Mouse (Mus musculus): ENCODE results near the gene Gpc6. TPM values are rescaled to one million over a fixed set of nuclear protein-coding genes. Genes with fewer than 3 reads are reported as not detected.

Gpc6 gene
- polyA plus RNA-seq, 1 experiment from 2014 or later, result 66.2 TPM

GRCm38 (mm10) chr14:117807846-117808245 is 882.7 kb downstream of the Gpc6 start:
- H3K27me3 ChIP-seq, result no peaks in the 10 kb centered on the region
- no peak overlapping the region for H3K4me2 ChIP-seq
- no peaks in the 10 kb centered on the region for H3K9me3 ChIP-seq (replicated peaks)
- H3K36me3 ChIP-seq, result no peaks in the 10 kb centered on the region
- 97% methylated on average over 4 of the region's 4 CpGs for WGBS
- no peak for ATAC-seq (replicated peaks; ENCODE audit: low FRiP score)
- H3K4me3 ChIP-seq (replicated peaks), result no peak overlapping the region
- H3K4me1 ChIP-seq, result peaks cover 9% of the 10 kb centered on the region
- no peak overlapping the region for H3K27ac ChIP-seq
- no peak overlapping the region for H3K9ac ChIP-seq

GRCm38 (mm10) chr14:117808326-117808725 is 883.2 kb downstream of the Gpc6 start:
- H3K4me1 ChIP-seq, result peaks cover 9% of the 10 kb centered on the region
- H3K27me3 ChIP-seq, result no peaks in the 10 kb centered on the region
- no peak overlapping the region for H3K9ac ChIP-seq
- H3K4me3 ChIP-seq (replicated peaks), result no peak overlapping the region
- no peaks in the 10 kb centered on the region for H3K9me3 ChIP-seq (replicated peaks)
- no peak for ATAC-seq (replicated peaks; ENCODE audit: low FRiP score)
- no peaks in the 10 kb centered on the region for H3K36me3 ChIP-seq
- no peak overlapping the region for H3K4me2 ChIP-seq
- H3K27ac ChIP-seq, result no peak overlapping the region
- 89% methylated on average over 2 of the region's 2 CpGs for WGBS

GRCm38 (mm10) chr14:117810321-117811270 is 885.5 kb downstream of the Gpc6 start:
- ATAC-seq (replicated peaks; ENCODE audit: low FRiP score), result no peak
- Histone ChIP-seq H3K27ac (no peak overlapping the region), H3K36me3 (no peaks in the 10 kb centered on the region), H3K4me3 (replicated peaks) (no peak overlapping the region), H3K9me3 (replicated peaks) (no peaks in the 10 kb centered on the region), H3K4me2 (no peak overlapping the region), H3K9ac (no peak overlapping the region), H3K4me1 (0 out of 2 replicates have a peak, but pooled peaks cover 2% of the 10 kb centered on the region), H3K27me3 (no peaks in the 10 kb centered on the region)
- WGBS, result 84% methylated on average over 15 of the region's 15 CpGs

- 0 out of 2 replicates have a peak, but pooled peaks cover 2% of the 10 kb centered on the region for H3K4me1 ChIP-seq
- no peak overlapping the region for H3K4me2 ChIP-seq
- no peak for ATAC-seq (replicated peaks; ENCODE audit: low FRiP score)
- no peaks in the 10 kb centered on the region for H3K9me3 ChIP-seq (replicated peaks)
- WGBS, result 88% methylated on average over 3 of the region's 3 CpGs
- H3K36me3 ChIP-seq, result no peaks in the 10 kb centered on the region
- no peaks in the 10 kb centered on the region for H3K27me3 ChIP-seq
- no peak overlapping the region for H3K27ac ChIP-seq
- H3K4me3 ChIP-seq (replicated peaks), result no peak overlapping the region
- no peak overlapping the region for H3K9ac ChIP-seq
Observed at GRCm38 (mm10) chr14:117813473-117813872, 888.4 kb downstream of the Gpc6 start.

GRCm38 (mm10) chr14:117816008-117816407 is 890.9 kb downstream of the Gpc6 start:
- no peak overlapping the region for H3K9ac ChIP-seq
- WGBS, result 91% methylated on average over 9 of the region's 9 CpGs
- no peak for ATAC-seq (replicated peaks; ENCODE audit: low FRiP score)
- no peak overlapping the region for H3K4me3 ChIP-seq (replicated peaks)
- H3K4me2 ChIP-seq, result no peak overlapping the region
- H3K36me3 ChIP-seq, result no peaks in the 10 kb centered on the region
- H3K27me3 ChIP-seq, result no peaks in the 10 kb centered on the region
- H3K27ac ChIP-seq, result no peak overlapping the region
- no peaks in the 10 kb centered on the region for H3K9me3 ChIP-seq (replicated peaks)
- 0 out of 2 replicates have a peak, but pooled peaks cover 2% of the 10 kb centered on the region for H3K4me1 ChIP-seq

GRCm38 (mm10) chr14:117816706-117817105 is 891.6 kb downstream of the Gpc6 start:
- no peaks in the 10 kb centered on the region for H3K36me3 ChIP-seq
- no peak overlapping the region for H3K4me2 ChIP-seq
- WGBS, result 77% methylated on average over 3 of the region's 3 CpGs
- ATAC-seq (replicated peaks; ENCODE audit: low FRiP score), result no peak
- H3K4me1 ChIP-seq, result 0 out of 2 replicates have a peak, but pooled peaks cover 2% of the 10 kb centered on the region
- no peaks in the 10 kb centered on the region for H3K27me3 ChIP-seq
- H3K4me3 ChIP-seq (replicated peaks), result no peak overlapping the region
- no peaks in the 10 kb centered on the region for H3K9me3 ChIP-seq (replicated peaks)
- no peak overlapping the region for H3K9ac ChIP-seq
- H3K27ac ChIP-seq, result no peak overlapping the region

GRCm38 (mm10) chr14:117817196-117817595 is 892.1 kb downstream of the Gpc6 start:
- Histone ChIP-seq H3K27ac (no peak overlapping the region), H3K4me2 (no peak overlapping the region), H3K4me3 (replicated peaks) (no peak overlapping the region), H3K4me1 (0 out of 2 replicates have a peak, but pooled peaks cover 2% of the 10 kb centered on the region), H3K9ac (no peak overlapping the region), H3K27me3 (no peaks in the 10 kb centered on the region), H3K36me3 (no peaks in the 10 kb centered on the region), H3K9me3 (replicated peaks) (no peaks in the 10 kb centered on the region)
- WGBS, result 60% methylated on average over 4 of the region's 4 CpGs
- no peak for ATAC-seq (replicated peaks; ENCODE audit: low FRiP score)

- H3K4me3 ChIP-seq (replicated peaks), result no peak overlapping the region
- ATAC-seq (replicated peaks; ENCODE audit: low FRiP score), result no peak
- no peak overlapping the region for H3K27ac ChIP-seq
- no peaks in the 10 kb centered on the region for H3K27me3 ChIP-seq
- H3K4me1 ChIP-seq, result no peaks in the 10 kb centered on the region
- no peak overlapping the region for H3K9ac ChIP-seq
- H3K9me3 ChIP-seq (replicated peaks), result no peaks in the 10 kb centered on the region
- H3K36me3 ChIP-seq, result no peaks in the 10 kb centered on the region
- no peak overlapping the region for H3K4me2 ChIP-seq
Observed at GRCm38 (mm10) chr14:117824491-117824890, 899.4 kb downstream of the Gpc6 start.

GRCm38 (mm10) chr14:117826294-117827046 is 901.4 kb downstream of the Gpc6 start:
- no peaks in the 10 kb centered on the region for H3K27me3 ChIP-seq
- H3K4me3 ChIP-seq (replicated peaks), result no peak overlapping the region
- no peak overlapping the region for H3K9ac ChIP-seq
- H3K4me1 ChIP-seq, result no peaks in the 10 kb centered on the region
- no peak overlapping the region for H3K4me2 ChIP-seq
- ATAC-seq (replicated peaks; ENCODE audit: low FRiP score), result no peak
- no peaks in the 10 kb centered on the region for H3K36me3 ChIP-seq
- 58% methylated on average over 8 of the region's 8 CpGs for WGBS
- no peak overlapping the region for H3K27ac ChIP-seq
- no peaks in the 10 kb centered on the region for H3K9me3 ChIP-seq (replicated peaks)

GRCm38 (mm10) chr14:117831267-117831666 is 906.2 kb downstream of the Gpc6 start:
- no peak for ATAC-seq (replicated peaks; ENCODE audit: low FRiP score)

GRCm38 (mm10) chr14:117831731-117832130 is 906.6 kb downstream of the Gpc6 start:
- no peaks in the 10 kb centered on the region for H3K27me3 ChIP-seq
- no peak overlapping the region for H3K4me3 ChIP-seq (replicated peaks)
- no peaks in the 10 kb centered on the region for H3K9me3 ChIP-seq (replicated peaks)
- no peak overlapping the region for H3K4me2 ChIP-seq
- H3K9ac ChIP-seq, result no peak overlapping the region
- H3K4me1 ChIP-seq, result no peaks in the 10 kb centered on the region
- no peak for ATAC-seq (replicated peaks; ENCODE audit: low FRiP score)
- H3K27ac ChIP-seq, result no peak overlapping the region
- no peaks in the 10 kb centered on the region for H3K36me3 ChIP-seq
- WGBS, result 60% methylated on average over 4 of the region's 4 CpGs

More at GRCm38 (mm10) chr14:117831267-117831666, 906.2 kb downstream of the Gpc6 start:
- H3K4me1 ChIP-seq, result no peaks in the 10 kb centered on the region
- H3K27me3 ChIP-seq, result no peaks in the 10 kb centered on the region
- no peaks in the 10 kb centered on the region for H3K36me3 ChIP-seq
- H3K4me2 ChIP-seq, result no peak overlapping the region
- H3K27ac ChIP-seq, result no peak overlapping the region
- 78% methylated on average over 8 of the region's 8 CpGs for WGBS
- no peak overlapping the region for H3K9ac ChIP-seq
- H3K9me3 ChIP-seq (replicated peaks), result no peaks in the 10 kb centered on the region
- H3K4me3 ChIP-seq (replicated peaks), result no peak overlapping the region

- Histone ChIP-seq H3K27ac (no peak overlapping the region), H3K4me1 (no peaks in the 10 kb centered on the region), H3K4me2 (no peak overlapping the region), H3K4me3 (replicated peaks) (no peak overlapping the region), H3K36me3 (no peaks in the 10 kb centered on the region), H3K9me3 (replicated peaks) (no peaks in the 10 kb centered on the region), H3K27me3 (no peaks in the 10 kb centered on the region), H3K9ac (no peak overlapping the region)
- 83% methylated on average over 6 of the region's 6 CpGs for WGBS
- no peak for ATAC-seq (replicated peaks; ENCODE audit: low FRiP score)
Observed at GRCm38 (mm10) chr14:117835506-117835905, 910.4 kb downstream of the Gpc6 start.
